Mouse (Mus musculus): ENCODE results near the gene Cflar.

- TF ChIP-seq POLR2A (IDR thresholded peaks at IDR 0.05; ENCODE audit: extremely low read depth, insufficient read depth, low read length) (no peak), CTCF (IDR thresholded peaks at IDR 0.05; ENCODE audit: low read depth, low read length) (no peak)
These were observed 12.6 kb downstream of the Cflar start for GRCm38 (mm10) chr1:58723809-58724405.
